Mouse (Mus musculus): ENCODE data around the gene Tnfrsf21. TPM values are rescaled to one million over a fixed set of nuclear protein-coding genes. Genes with fewer than 3 reads are reported as not detected.

The Tnfrsf21 gene
- polyA plus RNA-seq, 1 experiment from 2014 or later = 45.3 TPM

- Histone ChIP-seq H3K36me3 (ENCODE audit: control insufficient read depth, insufficient read depth, low read length) (peaks cover 3% of the 10 kb centered on the region), H3K4me1 (ENCODE audit: control insufficient read depth, insufficient read depth, low read length) (no peaks in the 10 kb centered on the region), H3K27ac (ENCODE audit: low read depth, low read length) (no peak overlapping the region), H3K4me2 (ENCODE audit: low read length) (no peak overlapping the region), H3K4me3 (ENCODE audit: low read depth, low read length) (no peak overlapping the region), H3K9ac (ENCODE audit: low read length) (no peak overlapping the region), H3K9me3 (replicated peaks; ENCODE audit: control insufficient read depth, low read length) (no peaks in the 10 kb centered on the region), H3K27me3 (replicated peaks; ENCODE audit: control insufficient read depth, insufficient read depth, low read length) (no peaks in the 10 kb centered on the region)
- 89% methylated on average over 8 of the region's 8 CpGs for WGBS
- no peak for ATAC-seq
- DNase-seq (ENCODE audit: low spot score) = no peak
Observed at GRCm38 (mm10) chr17:43032489-43033036, 16.2 kb downstream of the Tnfrsf21 start.

- Histone ChIP-seq H3K27me3 (replicated peaks; ENCODE audit: control insufficient read depth, insufficient read depth, low read length) (no peaks in the 10 kb centered on the region), H3K4me2 (ENCODE audit: low read length) (no peak overlapping the region), H3K4me1 (ENCODE audit: control insufficient read depth, insufficient read depth, low read length) (no peaks in the 10 kb centered on the region), H3K4me3 (ENCODE audit: low read depth, low read length) (no peak overlapping the region), H3K9me3 (replicated peaks; ENCODE audit: control insufficient read depth, low read length) (no peaks in the 10 kb centered on the region), H3K36me3 (ENCODE audit: control insufficient read depth, insufficient read depth, low read length) (peaks cover 28% of the 10 kb centered on the region), H3K9ac (ENCODE audit: low read length) (no peak overlapping the region), H3K27ac (ENCODE audit: low read depth, low read length) (no peak overlapping the region)
- ATAC-seq = no peak
- no peak for DNase-seq (ENCODE audit: low spot score)
- WGBS = 72% methylated on average over 2 of the region's 2 CpGs
Observed at GRCm38 (mm10) chr17:43035386-43035785, 19.0 kb downstream of the Tnfrsf21 start.

GRCm38 (mm10) chr17:43036058-43036757 is 19.9 kb downstream of the Tnfrsf21 start:
- DNase-seq (ENCODE audit: low spot score) (no peak), ATAC-seq (no peak)

GRCm38 (mm10) chr17:43040571-43040970 is 24.2 kb downstream of the Tnfrsf21 start:
- ATAC-seq (no peak), DNase-seq (ENCODE audit: low spot score) (no peak)
- Histone ChIP-seq H3K27me3 (replicated peaks; ENCODE audit: control insufficient read depth, insufficient read depth, low read length) (no peaks in the 10 kb centered on the region), H3K27ac (ENCODE audit: low read depth, low read length) (no peak overlapping the region), H3K4me2 (ENCODE audit: low read length) (no peak overlapping the region), H3K4me3 (ENCODE audit: low read depth, low read length) (no peak overlapping the region), H3K9me3 (replicated peaks; ENCODE audit: control insufficient read depth, low read length) (no peaks in the 10 kb centered on the region), H3K36me3 (ENCODE audit: control insufficient read depth, insufficient read depth, low read length) (peaks cover 48% of the 10 kb centered on the region), H3K4me1 (ENCODE audit: control insufficient read depth, insufficient read depth, low read length) (no peaks in the 10 kb centered on the region), H3K9ac (ENCODE audit: low read length) (no peak overlapping the region)
- 88% methylated on average over 3 of the region's 3 CpGs for WGBS

More at GRCm38 (mm10) chr17:43036058-43036757, 19.9 kb downstream of the Tnfrsf21 start:
- Histone ChIP-seq H3K9ac (ENCODE audit: low read length) (no peak overlapping the region), H3K9me3 (replicated peaks; ENCODE audit: control insufficient read depth, low read length) (no peaks in the 10 kb centered on the region), H3K27ac (ENCODE audit: low read depth, low read length) (no peak overlapping the region), H3K36me3 (ENCODE audit: control insufficient read depth, insufficient read depth, low read length) (peaks cover 35% of the 10 kb centered on the region), H3K4me1 (ENCODE audit: control insufficient read depth, insufficient read depth, low read length) (no peaks in the 10 kb centered on the region), H3K27me3 (replicated peaks; ENCODE audit: control insufficient read depth, insufficient read depth, low read length) (no peaks in the 10 kb centered on the region), H3K4me2 (ENCODE audit: low read length) (no peak overlapping the region), H3K4me3 (ENCODE audit: low read depth, low read length) (no peak overlapping the region)
- WGBS = 89% methylated on average over 10 of the region's 10 CpGs

GRCm38 (mm10) chr17:43050619-43051018 is 34.3 kb downstream of the Tnfrsf21 start:
- ATAC-seq (no peak), DNase-seq (ENCODE audit: low spot score) (no peak)
- H3K27me3 ChIP-seq (replicated peaks; ENCODE audit: control insufficient read depth, insufficient read depth, low read length) = no peaks in the 10 kb centered on the region
- H3K4me2 ChIP-seq (ENCODE audit: low read length) = no peak overlapping the region
- no peaks in the 10 kb centered on the region for H3K9me3 ChIP-seq (replicated peaks; ENCODE audit: control insufficient read depth, low read length)
- H3K4me3 ChIP-seq (ENCODE audit: low read depth, low read length) = no peak overlapping the region
- no peaks in the 10 kb centered on the region for H3K4me1 ChIP-seq (ENCODE audit: control insufficient read depth, insufficient read depth, low read length)
- no peak overlapping the region for H3K27ac ChIP-seq (ENCODE audit: low read depth, low read length)
- WGBS = 90% methylated on average over 2 of the region's 2 CpGs
- H3K36me3 ChIP-seq (ENCODE audit: control insufficient read depth, insufficient read depth, low read length) = no peaks in the 10 kb centered on the region
- H3K9ac ChIP-seq (ENCODE audit: low read length) = no peak overlapping the region

- H3K36me3 ChIP-seq (ENCODE audit: control insufficient read depth, insufficient read depth, low read length) = 0 out of 2 replicates have a peak, but pooled peaks cover 3% of the 10 kb centered on the region
- H3K9ac ChIP-seq (ENCODE audit: low read length) = no peak overlapping the region
- no peak overlapping the region for H3K4me2 ChIP-seq (ENCODE audit: low read length)
- H3K4me1 ChIP-seq (ENCODE audit: control insufficient read depth, insufficient read depth, low read length) = no peaks in the 10 kb centered on the region
- H3K27ac ChIP-seq (ENCODE audit: low read depth, low read length) = no peak overlapping the region
- no peaks in the 10 kb centered on the region for H3K9me3 ChIP-seq (replicated peaks; ENCODE audit: control insufficient read depth, low read length)
- H3K27me3 ChIP-seq (replicated peaks; ENCODE audit: control insufficient read depth, insufficient read depth, low read length) = no peaks in the 10 kb centered on the region
- ATAC-seq (no peak), DNase-seq (ENCODE audit: low spot score) (no peak)
- H3K4me3 ChIP-seq (ENCODE audit: low read depth, low read length) = no peak overlapping the region
- WGBS = 95% methylated on average over 1 of the region's 1 CpGs
Observed at GRCm38 (mm10) chr17:43052791-43053190, 36.4 kb downstream of the Tnfrsf21 start.

- Histone ChIP-seq H3K4me2 (ENCODE audit: low read length) (no peak overlapping the region), H3K9ac (ENCODE audit: low read length) (no peak overlapping the region), H3K4me1 (ENCODE audit: control insufficient read depth, insufficient read depth, low read length) (no peaks in the 10 kb centered on the region), H3K4me3 (ENCODE audit: low read depth, low read length) (no peak overlapping the region), H3K27ac (ENCODE audit: low read depth, low read length) (no peak overlapping the region), H3K36me3 (ENCODE audit: control insufficient read depth, insufficient read depth, low read length) (0 out of 2 replicates have a peak, but pooled peaks cover 3% of the 10 kb centered on the region), H3K9me3 (replicated peaks; ENCODE audit: control insufficient read depth, low read length) (no peaks in the 10 kb centered on the region), H3K27me3 (replicated peaks; ENCODE audit: control insufficient read depth, insufficient read depth, low read length) (no peaks in the 10 kb centered on the region)
- ATAC-seq = no peak
- 96% methylated on average over 10 of the region's 10 CpGs for WGBS
- DNase-seq (ENCODE audit: low spot score) = no peak
Observed at GRCm38 (mm10) chr17:43053943-43054342, 37.6 kb downstream of the Tnfrsf21 start.

- H3K4me2 ChIP-seq (ENCODE audit: low read length) = no peak overlapping the region
- no peak for DNase-seq (ENCODE audit: low spot score)
- no peaks in the 10 kb centered on the region for H3K4me1 ChIP-seq (ENCODE audit: control insufficient read depth, insufficient read depth, low read length)
- no peaks in the 10 kb centered on the region for H3K9me3 ChIP-seq (replicated peaks; ENCODE audit: control insufficient read depth, low read length)
- no peak overlapping the region for H3K27ac ChIP-seq (ENCODE audit: low read depth, low read length)
- H3K9ac ChIP-seq (ENCODE audit: low read length) = no peak overlapping the region
- no peaks in the 10 kb centered on the region for H3K27me3 ChIP-seq (replicated peaks; ENCODE audit: control insufficient read depth, insufficient read depth, low read length)
- 95% methylated on average over 11 of the region's 11 CpGs for WGBS
- peaks cover 7% of the 10 kb centered on the region; the same call in 1 of the 2 replicates for H3K36me3 ChIP-seq (ENCODE audit: control insufficient read depth, insufficient read depth, low read length)
- no peak for ATAC-seq
- H3K4me3 ChIP-seq (ENCODE audit: low read depth, low read length) = no peak overlapping the region
Observed at GRCm38 (mm10) chr17:43058277-43059025, 42.1 kb downstream of the Tnfrsf21 start.

GRCm38 (mm10) chr17:43064705-43065104 is 48.4 kb downstream of the Tnfrsf21 start:
- H3K4me1 ChIP-seq (ENCODE audit: control insufficient read depth, insufficient read depth, low read length) = no peaks in the 10 kb centered on the region
- no peak overlapping the region for H3K27ac ChIP-seq (ENCODE audit: low read depth, low read length)
- DNase-seq (ENCODE audit: low spot score) (no peak), ATAC-seq (no peak)
- no peak overlapping the region for H3K4me3 ChIP-seq (ENCODE audit: low read depth, low read length)
- H3K4me2 ChIP-seq (ENCODE audit: low read length) = no peak overlapping the region
- no peaks in the 10 kb centered on the region for H3K27me3 ChIP-seq (replicated peaks; ENCODE audit: control insufficient read depth, insufficient read depth, low read length)
- WGBS = 97% methylated on average over 6 of the region's 6 CpGs
- no peak overlapping the region for H3K9ac ChIP-seq (ENCODE audit: low read length)
- peaks cover 18% of the 10 kb centered on the region for H3K36me3 ChIP-seq (ENCODE audit: control insufficient read depth, insufficient read depth, low read length)
- no peaks in the 10 kb centered on the region for H3K9me3 ChIP-seq (replicated peaks; ENCODE audit: control insufficient read depth, low read length)
